Mouse (Mus musculus): Measurements from ENCODE around the gene Fggy.

Fggy gene

GRCm38 (mm10) chr4:95778528-95778927 is 221.2 kb downstream of the Fggy start:
- DNase-seq (ENCODE audit: low spot score in 2 of 2) = no peak

GRCm38 (mm10) chr4:95784146-95784895 is 227.0 kb downstream of the Fggy start:
- DNase-seq (ENCODE audit: low spot score in 2 of 2) = no peak

GRCm38 (mm10) chr4:95787609-95788008 is 230.3 kb downstream of the Fggy start:
- DNase-seq (ENCODE audit: low spot score in 2 of 2) = no peak

- DNase-seq (ENCODE audit: low spot score in 2 of 2) = no peak
Observed at GRCm38 (mm10) chr4:95788867-95789266, 231.6 kb downstream of the Fggy start.

GRCm38 (mm10) chr4:95791913-95792475 is 234.7 kb downstream of the Fggy start:
- no peak for DNase-seq (ENCODE audit: low spot score in 2 of 2)

GRCm38 (mm10) chr4:95793647-95794328 is 236.5 kb downstream of the Fggy start:
- DNase-seq (ENCODE audit: low spot score in 2 of 2) = no peak

- no peak for DNase-seq (ENCODE audit: low spot score in 2 of 2)
Observed at GRCm38 (mm10) chr4:95794651-95795050, 237.3 kb downstream of the Fggy start.

GRCm38 (mm10) chr4:95795283-95795682 is 238.0 kb downstream of the Fggy start:
- DNase-seq (ENCODE audit: low spot score in 2 of 2) = no peak

GRCm38 (mm10) chr4:95819650-95820049 is 262.3 kb downstream of the Fggy start:
- DNase-seq (ENCODE audit: low spot score in 2 of 2) = no peak

GRCm38 (mm10) chr4:95821906-95822579 is 264.7 kb downstream of the Fggy start:
- DNase-seq (ENCODE audit: low spot score in 2 of 2) = no peak

GRCm38 (mm10) chr4:95828164-95828563 is 270.9 kb downstream of the Fggy start:
- DNase-seq (ENCODE audit: low spot score in 2 of 2) = no peak

GRCm38 (mm10) chr4:95830320-95830719 is 273.0 kb downstream of the Fggy start:
- no peak for DNase-seq (ENCODE audit: low spot score in 2 of 2)

- DNase-seq (ENCODE audit: low spot score in 2 of 2) = no peak
Observed at GRCm38 (mm10) chr4:95839860-95840259, 282.6 kb downstream of the Fggy start.

- no peak for DNase-seq (ENCODE audit: low spot score in 2 of 2)
Observed at GRCm38 (mm10) chr4:95840389-95841053, 283.2 kb downstream of the Fggy start.

GRCm38 (mm10) chr4:95845981-95846617 is 288.8 kb downstream of the Fggy start:
- DNase-seq (ENCODE audit: low spot score in 2 of 2) = no peak

GRCm38 (mm10) chr4:95847219-95847618 is 289.9 kb downstream of the Fggy start:
- DNase-seq (ENCODE audit: low spot score in 2 of 2) = no peak

- no peak for DNase-seq (ENCODE audit: low spot score in 2 of 2)
Observed at GRCm38 (mm10) chr4:95847664-95848063, 290.4 kb downstream of the Fggy start.

- no peak for DNase-seq (ENCODE audit: low spot score in 2 of 2)
Observed at GRCm38 (mm10) chr4:95849497-95849896, 292.2 kb downstream of the Fggy start.

- no peak for DNase-seq (ENCODE audit: low spot score in 2 of 2)
Observed at GRCm38 (mm10) chr4:95850044-95850739, 292.9 kb downstream of the Fggy start.

- DNase-seq (ENCODE audit: low spot score in 2 of 2) = no peak
Observed at GRCm38 (mm10) chr4:95852257-95852656, 294.9 kb downstream of the Fggy start.

- DNase-seq (ENCODE audit: low spot score in 2 of 2) = no peak
Observed at GRCm38 (mm10) chr4:95856008-95856407, 298.7 kb downstream of the Fggy start.

All from spleen, postnatal 14 days (tissue).